Mouse (Mus musculus): ENCODE results near the gene Rplp1. TPM values are rescaled to one million over a fixed set of nuclear protein-coding genes. Genes with fewer than 3 reads are reported as not detected.

Rplp1 gene
- total RNA-seq (2014; rRNA removed; ENCODE audit: low replicate concordance) (4,531 and 5,254 TPM in 2 replicates), polyA plus RNA-seq (2015; fragmentation: Nextera tagmentation; extraction: Ambion mirVana) (891 and 953 TPM in 2 replicates)

GRCm38 (mm10) chr9:61914203-61914916 lies at the start of gene Rplp1:
Rplp1 (minus strand) TSS chr9:61914542.
- peak within 1 kb of the TSS; percentile 79 for H3K4me3 ChIP-seq (ENCODE audit: low read depth, low read length)
- no peaks in the 10 kb centered on the region for H3K9me3 ChIP-seq (replicated peaks; ENCODE audit: control insufficient read depth, low read length)
- under 1% methylated on average over 68 of the region's 70 CpGs for WGBS
- peak within 1 kb of the TSS; percentile 74 for H3K4me2 ChIP-seq (ENCODE audit: low read depth, low read length)
- H3K27ac ChIP-seq (ENCODE audit: low read depth), result peak within 1 kb of the TSS; percentile 96
- H3K4me1 ChIP-seq (ENCODE audit: control insufficient read depth, insufficient read depth), result peaks cover 12% of the 10 kb centered on the region
- DNase-seq (ENCODE audit: low spot score) (peak; percentile 97), ATAC-seq (ENCODE audit: insufficient read depth, low read depth) (peak; percentile 96)
- H3K9ac ChIP-seq (replicated peaks; ENCODE audit: low read depth, low read length), result peak within 1 kb of the TSS; percentile 74
- no peaks in the 10 kb centered on the region for H3K27me3 ChIP-seq (ENCODE audit: control insufficient read depth, insufficient read depth, low read length)
- peaks cover 32% of the 10 kb centered on the region for H3K36me3 ChIP-seq (replicated peaks; ENCODE audit: control insufficient read depth, insufficient read depth, low read length)
- TF ChIP-seq CTCF (IDR thresholded peaks at IDR 0.05; ENCODE audit: low read depth) (no peak), EP300 (IDR thresholded peaks at IDR 0.05; ENCODE audit: low read depth) (peak; percentile 40; the same call in 1 of the 2 replicates)

GRCm38 (mm10) chr9:61963356-61963755 lies 49.0 kb upstream of the Rplp1 start:
- Histone ChIP-seq H3K4me2 (ENCODE audit: low read depth, low read length) (no peak overlapping the region), H3K9me3 (replicated peaks; ENCODE audit: control insufficient read depth, low read length) (no peaks in the 10 kb centered on the region), H3K4me3 (ENCODE audit: low read depth, low read length) (no peak overlapping the region), H3K9ac (replicated peaks; ENCODE audit: low read depth, low read length) (no peak overlapping the region), H3K4me1 (ENCODE audit: control insufficient read depth, insufficient read depth) (0 out of 2 replicates have a peak, but pooled peaks cover 9% of the 10 kb centered on the region), H3K27ac (ENCODE audit: low read depth) (no peak overlapping the region), H3K27me3 (ENCODE audit: control insufficient read depth, insufficient read depth, low read length) (no peaks in the 10 kb centered on the region), H3K36me3 (replicated peaks; ENCODE audit: control insufficient read depth, insufficient read depth, low read length) (no peaks in the 10 kb centered on the region)
- DNase-seq (ENCODE audit: low spot score) (no peak), ATAC-seq (ENCODE audit: insufficient read depth, low read depth) (no peak)
- WGBS, result 47% methylated on average over 6 of the region's 6 CpGs
- TF ChIP-seq CTCF (IDR thresholded peaks at IDR 0.05; ENCODE audit: low read depth) (no peak), EP300 (IDR thresholded peaks at IDR 0.05; ENCODE audit: low read depth) (no peak)

GRCm38 (mm10) chr9:61961181-61961580 lies 46.8 kb upstream of the Rplp1 start:
- H3K27me3 ChIP-seq (ENCODE audit: control insufficient read depth, insufficient read depth, low read length), result no peaks in the 10 kb centered on the region
- DNase-seq (ENCODE audit: low spot score) (no peak), ATAC-seq (ENCODE audit: insufficient read depth, low read depth) (no peak)
- H3K4me1 ChIP-seq (ENCODE audit: control insufficient read depth, insufficient read depth), result 0 out of 2 replicates have a peak, but pooled peaks cover 9% of the 10 kb centered on the region
- H3K27ac ChIP-seq (ENCODE audit: low read depth), result no peak overlapping the region
- TF ChIP-seq EP300 (IDR thresholded peaks at IDR 0.05; ENCODE audit: low read depth) (no peak), CTCF (IDR thresholded peaks at IDR 0.05; ENCODE audit: low read depth) (no peak)
- H3K4me3 ChIP-seq (ENCODE audit: low read depth, low read length), result no peak overlapping the region
- no peak overlapping the region for H3K4me2 ChIP-seq (ENCODE audit: low read depth, low read length)
- 81% methylated on average over 4 of the region's 4 CpGs for WGBS
- no peaks in the 10 kb centered on the region for H3K36me3 ChIP-seq (replicated peaks; ENCODE audit: control insufficient read depth, insufficient read depth, low read length)
- H3K9ac ChIP-seq (replicated peaks; ENCODE audit: low read depth, low read length), result no peak overlapping the region
- H3K9me3 ChIP-seq (replicated peaks; ENCODE audit: control insufficient read depth, low read length), result no peaks in the 10 kb centered on the region

GRCm38 (mm10) chr9:61960753-61961152 lies 46.4 kb upstream of the Rplp1 start:
- Histone ChIP-seq H3K9ac (replicated peaks; ENCODE audit: low read depth, low read length) (no peak overlapping the region), H3K4me1 (ENCODE audit: control insufficient read depth, insufficient read depth) (0 out of 2 replicates have a peak, but pooled peaks cover 9% of the 10 kb centered on the region), H3K27me3 (ENCODE audit: control insufficient read depth, insufficient read depth, low read length) (no peaks in the 10 kb centered on the region), H3K36me3 (replicated peaks; ENCODE audit: control insufficient read depth, insufficient read depth, low read length) (no peaks in the 10 kb centered on the region), H3K27ac (ENCODE audit: low read depth) (no peak overlapping the region), H3K4me3 (ENCODE audit: low read depth, low read length) (no peak overlapping the region), H3K9me3 (replicated peaks; ENCODE audit: control insufficient read depth, low read length) (no peaks in the 10 kb centered on the region), H3K4me2 (ENCODE audit: low read depth, low read length) (no peak overlapping the region)
- DNase-seq (ENCODE audit: low spot score) (no peak), ATAC-seq (ENCODE audit: insufficient read depth, low read depth) (no peak; the same call in 1 of the 2 replicates)
- TF ChIP-seq CTCF (IDR thresholded peaks at IDR 0.05; ENCODE audit: low read depth), result no peak
- TF ChIP-seq EP300 (IDR thresholded peaks at IDR 0.05; ENCODE audit: low read depth), result no peak
- WGBS, result 34% methylated on average over 5 of the region's 5 CpGs

GRCm38 (mm10) chr9:61959921-61960569 lies 45.7 kb upstream of the Rplp1 start:
- DNase-seq (ENCODE audit: low spot score), result no peak
- H3K27ac ChIP-seq (ENCODE audit: low read depth), result no peak overlapping the region
- H3K9ac ChIP-seq (replicated peaks; ENCODE audit: low read depth, low read length), result no peak overlapping the region
- no peak overlapping the region for H3K4me3 ChIP-seq (ENCODE audit: low read depth, low read length)
- 95% methylated on average over 1 of the region's 1 CpGs for WGBS
- 0 out of 2 replicates have a peak, but pooled peaks cover 9% of the 10 kb centered on the region for H3K4me1 ChIP-seq (ENCODE audit: control insufficient read depth, insufficient read depth)
- H3K4me2 ChIP-seq (ENCODE audit: low read depth, low read length), result no peak overlapping the region
- no peaks in the 10 kb centered on the region for H3K27me3 ChIP-seq (ENCODE audit: control insufficient read depth, insufficient read depth, low read length)
- no peaks in the 10 kb centered on the region for H3K9me3 ChIP-seq (replicated peaks; ENCODE audit: control insufficient read depth, low read length)
- H3K36me3 ChIP-seq (replicated peaks; ENCODE audit: control insufficient read depth, insufficient read depth, low read length), result no peaks in the 10 kb centered on the region
- no peak for TF ChIP-seq CTCF (IDR thresholded peaks at IDR 0.05; ENCODE audit: low read depth)
- no peak for TF ChIP-seq EP300 (IDR thresholded peaks at IDR 0.05; ENCODE audit: low read depth)
- no peak for ATAC-seq (ENCODE audit: insufficient read depth, low read depth)

Data from heart, postnatal 0 days (tissue).